Mouse (Mus musculus): ENCODE results near the gene Dpy19l1. TPM values are rescaled to one million over a fixed set of nuclear protein-coding genes. Genes with fewer than 3 reads are reported as not detected.

Dpy19l1 gene
- polyA plus RNA-seq (2012; rRNA removed), result 17.8 and 18.4 TPM in 2 replicates

DNA sequence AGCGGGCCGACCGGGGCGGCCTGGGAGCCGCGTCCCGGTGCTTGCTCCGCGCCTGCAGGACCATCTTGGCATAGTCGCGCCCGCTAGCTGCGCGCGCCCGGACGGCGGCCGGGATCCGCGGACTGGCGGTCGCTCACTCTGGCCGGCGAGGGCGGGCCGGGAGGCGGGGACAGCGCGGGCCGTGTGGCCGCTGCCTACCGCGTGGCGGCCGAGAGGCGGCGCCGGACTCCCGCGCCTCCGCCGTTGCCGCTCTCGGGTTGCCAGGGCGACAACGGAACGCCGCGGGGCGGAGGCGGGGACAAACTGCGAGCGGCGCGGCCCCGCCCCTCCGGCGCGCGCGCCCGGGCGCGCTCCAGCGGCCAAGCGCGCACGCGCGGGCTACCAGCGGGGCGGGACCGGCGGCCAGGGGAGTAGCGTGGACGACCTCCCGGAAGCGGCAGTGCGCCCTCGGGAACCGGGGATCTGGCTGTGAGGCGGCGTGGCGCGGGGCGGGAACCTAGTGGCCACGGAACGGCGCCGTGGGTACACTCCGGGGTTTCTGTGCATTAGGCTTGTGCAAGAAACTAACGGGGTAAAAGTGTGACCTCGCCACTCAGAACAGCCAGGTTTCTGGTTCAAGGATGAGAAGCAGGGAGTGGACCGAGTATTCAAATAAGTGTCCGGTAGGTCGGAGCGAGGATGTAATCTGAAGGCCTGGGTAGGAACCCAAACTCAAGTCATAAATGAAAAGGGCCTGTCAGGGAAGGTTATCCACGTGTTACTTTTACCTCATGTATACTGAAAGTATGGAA, at the start of gene Dpy19l1:
Gene Dpy19l1 (minus strand): TSS at position 74 of the 791 bp plus-strand sequence.
- peak; percentile 95 for DNase-seq (ENCODE audit: low spot score)

GRCm38 (mm10) chr9:24538159-24538558, 35.2 kb upstream of the Dpy19l1 start:
- DNase-seq (ENCODE audit: low spot score), result no peak

DNA sequence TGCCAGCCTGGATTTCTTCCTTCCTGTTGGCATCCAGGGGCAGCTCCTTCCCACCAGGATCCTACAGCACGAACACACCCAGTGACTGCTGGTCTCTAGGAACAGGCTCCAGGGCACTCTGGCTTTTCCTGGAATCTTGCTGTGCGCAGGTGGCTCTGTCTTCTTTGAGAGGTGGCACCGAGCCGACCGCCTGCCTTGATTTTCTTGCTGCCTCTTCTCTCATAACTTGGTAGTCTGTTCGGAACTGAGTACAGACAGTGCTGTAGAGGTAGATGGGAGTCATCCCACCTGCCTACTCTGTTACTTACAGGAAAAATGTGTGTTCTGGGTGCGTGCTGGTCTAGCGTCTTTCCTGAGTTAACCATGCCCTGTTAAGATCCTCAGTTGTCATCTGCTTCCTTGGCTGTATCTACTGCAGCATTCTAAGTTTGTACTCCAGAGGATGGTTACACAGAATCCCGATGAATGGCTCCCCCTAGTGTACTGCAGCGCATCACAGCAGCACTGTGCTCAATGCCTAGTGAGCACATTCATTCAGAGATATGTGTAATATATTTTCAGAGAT, 13.7 kb upstream of the Dpy19l1 start:
- no peak for DNase-seq (ENCODE audit: low spot score)

- DNase-seq (ENCODE audit: low spot score), result no peak
Measured at GRCm38 (mm10) chr9:24514078-24514469, 11.1 kb upstream of the Dpy19l1 start.

GRCm38 (mm10) chr9:24513290-24514077, 10.5 kb upstream of the Dpy19l1 start:
- DNase-seq (ENCODE audit: low spot score), result no peak

GRCm38 (mm10) chr9:24512121-24512539, 9.2 kb upstream of the Dpy19l1 start:
- DNase-seq (ENCODE audit: low spot score), result no peak

DNA sequence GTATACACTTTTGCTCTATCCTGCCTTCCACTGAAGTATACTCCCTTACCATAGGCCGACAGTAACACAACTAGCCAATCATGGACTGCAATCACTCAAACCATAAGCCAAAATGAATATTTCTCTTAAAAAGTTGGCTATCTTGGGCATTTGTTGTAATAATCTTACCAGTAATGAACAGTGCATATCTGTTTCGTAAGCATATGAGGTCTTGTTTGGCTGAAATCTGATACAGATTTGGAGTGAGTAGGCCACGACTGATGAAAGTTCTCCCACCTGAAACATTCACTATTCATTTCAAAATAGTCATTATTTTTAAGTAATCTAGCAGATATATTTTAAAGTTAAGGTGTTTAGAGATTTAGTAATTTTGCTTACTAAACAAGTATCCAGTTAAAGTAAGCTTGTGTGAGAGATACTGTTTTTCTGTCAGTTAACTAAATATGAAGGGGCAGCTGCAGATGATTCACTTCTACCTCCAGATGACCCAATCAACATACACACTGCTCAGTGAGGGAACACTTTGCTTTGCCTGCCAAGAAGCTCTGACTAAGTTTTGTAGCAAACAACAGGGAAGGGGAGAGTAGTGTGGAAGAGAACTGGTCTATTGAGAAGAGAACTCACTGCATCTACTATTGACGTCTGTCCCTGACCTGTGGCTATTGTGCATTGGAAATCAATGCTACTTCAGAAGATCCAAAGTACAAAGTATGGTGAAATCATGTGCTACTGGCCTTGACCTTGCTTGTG, 8.6 kb upstream of the Dpy19l1 start:
- DNase-seq (ENCODE audit: low spot score), result no peak

- no peak for DNase-seq (ENCODE audit: low spot score)
Measured at GRCm38 (mm10) chr9:24508880-24509279, 5.9 kb upstream of the Dpy19l1 start.

GRCm38 (mm10) chr9:24506510-24506909, 3.6 kb upstream of the Dpy19l1 start:
- DNase-seq (ENCODE audit: low spot score), result no peak

DNA sequence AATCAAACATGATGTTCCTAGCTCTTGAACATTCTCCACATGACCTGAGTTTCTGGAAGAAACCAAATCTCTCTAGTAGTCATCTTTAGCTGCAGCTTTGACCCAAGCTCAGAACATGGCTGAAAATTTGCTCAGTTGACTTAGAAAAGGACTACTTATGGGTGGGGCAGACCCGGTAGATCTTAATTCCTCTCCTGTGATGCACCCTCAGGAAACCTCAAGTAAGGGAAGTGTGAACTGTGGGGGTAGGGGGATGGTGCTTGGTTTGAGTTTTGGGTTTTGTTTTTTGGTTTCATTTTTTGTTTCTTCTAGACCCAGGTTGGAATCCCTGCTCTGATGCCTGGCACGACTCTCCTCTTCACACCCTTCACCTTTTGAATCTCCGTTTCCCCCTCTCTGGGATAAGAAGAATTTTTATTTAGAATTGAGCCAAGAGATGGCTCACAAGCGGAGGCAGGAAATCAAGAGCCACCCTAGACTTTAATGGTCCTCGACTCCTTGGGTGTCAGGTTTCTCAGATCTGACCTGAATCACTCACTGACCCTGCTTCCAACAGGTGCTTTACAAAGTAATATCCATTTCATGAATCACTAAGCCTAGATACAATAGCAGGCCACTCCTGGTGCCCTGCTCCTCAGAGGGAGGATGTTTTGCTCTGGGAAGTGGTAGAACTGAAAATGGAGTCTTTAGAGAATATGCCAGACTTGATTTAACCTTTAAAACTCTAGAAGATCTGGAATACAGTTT, 2.2 kb upstream of the Dpy19l1 start:
- no peak for DNase-seq (ENCODE audit: low spot score)

GRCm38 (mm10) chr9:24504381-24504780, 1.4 kb upstream of the Dpy19l1 start:
- no peak for DNase-seq (ENCODE audit: low spot score)

DNA sequence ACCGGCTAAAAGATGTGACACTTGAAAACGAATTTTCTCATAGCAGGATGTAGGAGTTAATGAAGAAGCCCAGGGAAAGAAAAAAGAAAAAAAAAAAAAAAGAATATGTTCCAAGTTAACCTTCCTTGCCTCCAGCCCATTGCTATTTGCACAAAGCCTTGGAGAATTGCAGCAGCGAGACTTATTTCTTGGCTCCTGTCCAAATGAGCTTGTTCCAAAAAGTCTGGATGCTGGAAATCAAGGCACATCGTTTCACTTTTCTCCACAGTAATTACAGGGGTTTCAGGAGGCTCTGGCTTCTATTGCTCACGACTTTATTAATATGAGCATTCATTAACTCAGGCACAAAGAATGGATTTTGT, 899 bp upstream of the Dpy19l1 start:
- no peak for DNase-seq (ENCODE audit: low spot score)

DNA sequence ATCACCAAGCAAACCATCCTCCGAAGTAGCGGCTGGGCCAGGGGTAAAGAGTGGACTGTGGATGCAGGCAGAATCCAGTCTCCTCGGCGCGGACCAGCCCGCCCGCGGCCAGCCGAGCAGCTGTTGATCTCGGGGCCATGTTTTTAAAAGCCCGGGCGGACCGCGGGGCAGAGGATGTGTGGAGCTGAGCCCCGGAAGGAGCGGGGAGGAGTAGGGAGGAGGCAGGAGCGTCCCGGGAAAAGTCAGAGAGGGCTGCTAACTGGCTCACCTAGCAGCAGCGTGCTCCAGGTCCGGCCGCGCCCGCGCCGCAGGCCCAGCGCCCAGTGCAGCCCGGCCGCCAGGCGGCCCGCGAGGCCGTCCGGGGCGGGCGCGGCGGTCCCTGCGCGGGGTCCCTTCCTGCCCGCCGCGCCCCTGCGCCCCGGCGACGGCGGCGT, 352 bp downstream of the Dpy19l1 start:
- DNase-seq (ENCODE audit: low spot score), result no peak

DNA sequence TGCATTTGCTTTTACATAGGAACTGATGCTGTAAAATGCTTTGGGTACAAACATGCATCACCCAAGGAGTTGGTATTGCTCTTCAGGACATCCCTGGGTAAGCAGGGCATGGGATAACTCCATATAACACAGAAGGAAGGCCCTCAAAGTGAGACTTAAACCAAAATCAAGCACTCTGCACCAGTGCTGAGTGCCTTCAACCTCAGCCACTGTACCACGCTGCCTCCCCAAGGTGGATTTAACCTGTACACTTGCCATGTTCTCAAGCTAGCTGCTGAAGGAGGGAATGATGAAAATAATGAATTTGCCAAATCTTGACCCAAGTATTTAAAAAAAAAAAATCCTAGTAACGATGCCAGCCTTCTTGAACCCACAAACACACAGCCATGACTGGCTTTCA, 1.3 kb downstream of the Dpy19l1 start:
- no peak for DNase-seq (ENCODE audit: low spot score)

DNA sequence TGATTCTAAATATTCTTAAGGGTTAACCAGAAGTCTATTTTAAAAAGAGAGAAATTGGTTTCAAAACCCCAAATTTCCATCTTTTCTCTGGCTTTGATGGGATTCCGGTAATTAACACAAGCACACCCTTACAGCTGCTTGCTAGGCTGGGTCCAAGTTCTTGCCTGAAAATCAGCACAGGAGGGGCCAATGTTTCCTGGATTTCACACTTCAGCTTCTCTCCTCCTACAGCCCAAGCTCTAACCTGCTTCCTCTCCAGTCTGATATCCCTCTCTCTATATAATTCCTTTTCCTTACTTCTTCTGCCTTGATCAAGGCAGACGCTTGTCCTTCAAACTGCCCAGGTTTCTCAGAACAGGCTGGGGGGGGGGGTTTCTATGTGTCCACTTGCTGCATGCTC, 6.7 kb downstream of the Dpy19l1 start:
- no peak for DNase-seq (ENCODE audit: low spot score)

DNA sequence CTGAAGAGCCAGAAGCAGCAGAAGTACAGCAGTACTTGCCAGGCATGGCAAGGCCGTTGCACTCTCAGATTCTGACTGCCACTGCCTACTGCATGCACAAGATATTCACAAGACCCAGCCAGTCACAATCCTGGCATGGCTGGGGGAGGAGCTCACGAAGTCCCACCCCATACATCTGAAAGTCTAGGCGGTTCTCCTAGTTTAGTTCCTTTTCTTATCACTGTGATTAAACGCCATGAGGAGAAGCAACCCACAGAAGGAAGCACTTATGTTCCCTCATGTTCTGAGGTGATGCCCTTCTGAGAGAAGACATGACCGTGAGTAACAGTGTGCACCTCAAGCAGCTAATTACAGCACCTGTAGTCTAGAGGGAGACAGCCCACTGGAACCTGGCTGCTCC, 12.4 kb downstream of the Dpy19l1 start:
- DNase-seq (ENCODE audit: low spot score), result no peak

- no peak for DNase-seq (ENCODE audit: low spot score)
Measured at GRCm38 (mm10) chr9:24488425-24489104, 14.4 kb downstream of the Dpy19l1 start.

DNA sequence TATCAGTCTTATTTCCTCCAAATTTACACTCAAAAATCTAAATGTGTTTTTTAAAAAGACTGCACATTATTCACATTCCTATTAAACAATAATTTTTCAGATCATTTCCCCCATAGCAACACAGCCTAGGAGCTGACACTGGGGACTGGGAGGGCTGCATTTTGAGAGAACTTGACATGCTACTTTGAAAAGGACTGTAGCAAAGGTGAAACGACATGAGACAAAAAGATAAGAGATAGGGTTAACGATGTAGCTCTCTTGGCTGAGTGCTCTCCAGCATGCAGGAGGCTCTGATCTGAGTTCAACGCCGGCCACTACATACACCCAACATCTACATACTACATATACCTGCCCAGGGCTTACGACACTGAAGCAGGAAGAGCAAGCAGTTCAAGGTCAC, 20.6 kb downstream of the Dpy19l1 start:
- no peak for DNase-seq (ENCODE audit: low spot score)

DNA sequence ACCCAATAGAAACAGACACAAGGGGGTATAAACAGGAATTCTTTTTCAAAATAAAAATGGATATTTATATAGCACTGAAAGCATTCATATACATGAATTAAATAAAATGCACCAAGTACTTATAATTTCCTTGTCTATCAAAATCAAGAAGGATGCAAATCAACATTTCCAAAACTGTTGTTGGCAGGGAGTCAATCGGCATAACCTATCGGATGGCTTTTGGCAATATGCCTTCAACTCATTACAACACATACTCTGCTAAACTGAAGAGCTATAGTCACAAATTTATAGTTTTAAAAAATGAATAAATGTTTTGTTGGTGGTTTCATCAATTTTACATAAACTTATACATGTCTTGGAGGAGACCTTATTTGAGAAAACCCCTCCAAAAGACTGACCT, 25.7 kb downstream of the Dpy19l1 start:
- no peak for DNase-seq (ENCODE audit: low spot score)

DNA sequence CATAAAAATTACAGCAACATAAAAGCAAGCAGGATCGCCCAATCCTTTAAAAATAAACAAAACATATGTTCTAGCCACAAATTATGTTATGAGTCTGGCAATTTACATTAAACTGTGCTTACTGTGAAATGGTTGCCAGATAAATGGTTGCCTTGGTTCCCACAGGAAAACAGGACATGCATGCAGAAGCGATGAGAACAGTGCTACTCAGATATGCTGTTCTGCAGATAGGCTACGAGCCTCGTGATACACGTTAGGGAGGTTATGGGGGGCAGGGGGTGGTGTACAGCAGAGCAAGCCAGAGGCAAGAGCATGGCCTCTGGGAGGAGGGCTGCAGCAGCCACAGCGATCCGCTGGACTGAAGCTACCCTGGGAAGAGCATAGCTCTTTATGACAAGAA, 29.1 kb downstream of the Dpy19l1 start:
- DNase-seq (ENCODE audit: low spot score), result no peak

- no peak for DNase-seq (ENCODE audit: low spot score)
Measured at GRCm38 (mm10) chr9:24472514-24472913, 30.4 kb downstream of the Dpy19l1 start.
